Mouse (Mus musculus): ENCODE results near the gene Dennd5b.
"Not testable (repeated sequence)": the region's sequence is repeated elsewhere in the genome, so short reads cannot be mapped to it uniquely, and the experiment has no call there.

The Dennd5b gene

DNA sequence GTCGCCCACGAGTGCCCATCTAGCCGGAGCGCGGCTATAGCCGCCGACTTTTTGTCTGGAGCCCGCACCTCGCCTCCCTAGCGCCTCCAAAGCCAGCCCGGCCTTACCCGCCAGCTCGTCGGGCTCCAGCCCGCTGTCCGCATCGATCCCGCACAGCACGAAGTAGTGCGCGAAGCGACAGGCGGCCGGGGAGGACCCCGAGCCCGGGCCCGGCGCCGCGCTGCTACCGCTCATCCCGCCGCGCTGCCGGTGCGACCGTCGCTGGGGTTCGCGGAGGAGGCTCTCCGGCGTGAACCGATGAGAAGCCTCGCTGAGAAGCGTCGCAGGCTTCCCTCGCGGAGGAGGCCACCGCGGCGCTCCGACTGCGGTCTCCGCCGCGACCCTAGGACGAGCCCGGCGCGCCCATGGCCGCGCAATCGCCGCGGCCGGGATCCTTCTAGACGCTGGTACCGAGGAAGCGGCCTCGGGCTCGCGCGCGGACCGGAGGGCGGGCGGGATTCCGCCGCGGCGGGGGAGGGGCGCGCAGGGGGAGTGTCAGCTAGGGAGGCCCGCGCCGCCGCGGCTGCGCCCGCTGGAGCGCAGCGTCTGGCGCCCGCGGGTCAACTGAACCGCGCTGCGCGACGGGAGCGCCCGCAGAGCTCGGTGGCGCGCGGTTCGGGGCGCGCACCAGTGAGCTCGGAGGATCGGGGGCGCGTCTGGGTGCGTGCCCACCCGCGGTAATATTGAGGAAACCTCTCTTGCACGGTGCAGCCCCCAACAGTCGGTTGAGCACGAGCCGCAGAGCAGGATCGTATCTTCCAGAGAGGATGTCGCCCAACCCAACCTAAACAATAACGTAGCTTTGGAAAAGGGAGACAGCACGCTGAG lies at the start of gene Dennd5b:
Dennd5b (minus strand) TSS at position 605 of the 867 bp plus-strand sequence.
- DNase-seq (ENCODE audit: low spot score) = peak; percentile 71

GRCm38 (mm10) chr6:149148436-149149229 lies 47.2 kb upstream of the Dennd5b start:
- DNase-seq (ENCODE audit: low spot score) = no peak

DNA sequence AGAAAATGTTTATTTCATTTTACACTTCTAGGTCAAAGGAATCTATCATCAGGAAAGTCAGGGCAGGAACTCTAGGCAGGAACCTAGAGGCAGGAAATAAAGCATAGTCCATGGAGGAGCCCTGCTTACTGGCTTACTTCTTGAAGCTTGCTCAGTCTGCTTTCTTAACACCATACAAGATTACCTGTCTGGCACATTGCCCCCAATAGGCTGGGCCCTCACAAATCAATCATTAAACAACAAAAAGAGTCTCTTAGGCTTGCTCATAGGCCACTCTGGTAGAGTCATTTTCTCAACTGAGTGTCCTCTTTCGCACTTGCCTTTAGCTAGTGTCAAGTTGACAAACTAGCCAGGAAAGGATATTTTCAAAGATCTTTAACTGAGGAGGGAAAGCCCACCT lies 43.7 kb upstream of the Dennd5b start:
- DNase-seq (ENCODE audit: low spot score) = no peak

GRCm38 (mm10) chr6:149141393-149142173 lies 40.1 kb upstream of the Dennd5b start:
- peak; percentile 78 for DNase-seq (ENCODE audit: low spot score)

DNA sequence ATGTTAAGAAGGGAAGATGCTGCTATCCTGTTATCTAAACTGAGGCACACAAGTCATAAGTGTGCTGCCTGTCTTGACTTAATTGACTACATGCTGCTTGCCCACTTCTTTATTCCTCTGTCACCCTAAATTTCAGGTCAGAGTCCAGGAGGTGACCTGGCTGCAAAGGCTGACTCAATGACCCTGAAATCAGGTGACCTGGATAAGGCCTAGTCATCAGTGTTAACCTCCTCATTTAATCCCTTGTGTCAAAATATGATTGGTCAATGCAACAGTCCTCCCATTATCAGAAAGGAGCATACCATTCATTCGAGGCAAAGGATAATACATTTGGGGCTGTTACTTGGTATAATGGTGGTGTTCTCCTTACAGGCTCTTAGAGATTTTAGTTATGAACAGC lies 38.0 kb upstream of the Dennd5b start, which contains the start of gene Etfbkmt:
Etfbkmt (plus strand) TSS at position 379 of the 400 bp plus-strand sequence.
- DNase-seq (ENCODE audit: low spot score) = no peak

DNA sequence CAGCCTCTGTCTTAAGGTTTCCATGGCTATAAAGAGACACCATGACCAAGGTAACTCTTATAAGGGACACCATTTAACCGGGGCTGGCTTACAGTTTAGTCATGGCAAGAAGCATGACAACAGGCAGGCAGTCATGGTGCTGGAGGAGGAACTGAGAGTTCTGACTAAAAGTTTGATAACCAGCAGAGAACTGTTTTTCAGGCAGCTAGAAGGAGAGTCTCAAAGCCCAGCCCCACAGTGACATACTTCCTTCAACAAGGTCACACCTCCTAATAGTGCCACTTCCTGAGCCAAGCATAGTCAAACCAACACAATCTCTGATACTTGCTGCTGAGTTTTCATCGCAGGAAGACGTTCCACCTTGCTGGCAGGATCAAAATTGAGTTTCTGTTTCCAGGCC lies 37.5 kb upstream of the Dennd5b start:
- DNase-seq (ENCODE audit: low spot score) = no peak

DNA sequence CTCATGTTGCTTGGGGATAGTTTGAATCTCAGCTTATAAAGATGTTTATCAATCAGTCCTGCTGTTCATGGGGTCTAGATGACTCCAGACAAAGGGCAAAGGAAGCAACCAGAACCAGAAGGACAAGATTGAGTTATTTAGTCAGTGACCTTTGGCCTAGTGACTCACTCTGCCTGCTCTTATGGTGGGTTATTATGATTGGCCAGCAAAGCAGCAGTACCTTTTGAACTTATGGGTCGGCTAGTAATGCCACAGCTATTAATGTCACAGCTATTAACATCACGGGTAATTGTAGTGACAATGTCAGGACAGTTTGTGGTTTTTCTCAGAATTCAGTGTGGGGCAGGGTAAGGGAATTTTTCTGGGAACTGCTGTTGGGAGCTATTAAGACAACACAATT lies 36.5 kb upstream of the Dennd5b start:
- no peak for DNase-seq (ENCODE audit: low spot score)

DNA sequence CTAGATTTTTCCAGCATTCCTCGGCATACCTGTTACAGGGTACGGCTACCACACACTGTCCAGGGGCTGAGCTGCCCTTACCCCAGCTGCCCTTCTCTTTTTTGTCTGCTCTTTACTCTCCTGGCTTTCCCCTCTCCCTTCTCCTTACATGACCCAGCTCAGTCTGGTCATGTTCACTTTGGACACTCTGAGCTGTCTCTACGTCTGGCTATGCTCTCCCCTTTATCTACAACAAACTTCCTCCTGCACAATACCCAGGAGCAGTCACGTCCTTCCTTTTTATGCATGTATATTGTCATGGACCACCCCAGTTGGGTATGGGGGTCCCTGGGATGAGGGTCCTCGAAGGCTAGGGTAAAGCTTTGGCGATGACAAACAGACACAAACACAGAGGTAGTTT lies 34.2 kb upstream of the Dennd5b start:
- no peak for DNase-seq (ENCODE audit: low spot score)

DNA sequence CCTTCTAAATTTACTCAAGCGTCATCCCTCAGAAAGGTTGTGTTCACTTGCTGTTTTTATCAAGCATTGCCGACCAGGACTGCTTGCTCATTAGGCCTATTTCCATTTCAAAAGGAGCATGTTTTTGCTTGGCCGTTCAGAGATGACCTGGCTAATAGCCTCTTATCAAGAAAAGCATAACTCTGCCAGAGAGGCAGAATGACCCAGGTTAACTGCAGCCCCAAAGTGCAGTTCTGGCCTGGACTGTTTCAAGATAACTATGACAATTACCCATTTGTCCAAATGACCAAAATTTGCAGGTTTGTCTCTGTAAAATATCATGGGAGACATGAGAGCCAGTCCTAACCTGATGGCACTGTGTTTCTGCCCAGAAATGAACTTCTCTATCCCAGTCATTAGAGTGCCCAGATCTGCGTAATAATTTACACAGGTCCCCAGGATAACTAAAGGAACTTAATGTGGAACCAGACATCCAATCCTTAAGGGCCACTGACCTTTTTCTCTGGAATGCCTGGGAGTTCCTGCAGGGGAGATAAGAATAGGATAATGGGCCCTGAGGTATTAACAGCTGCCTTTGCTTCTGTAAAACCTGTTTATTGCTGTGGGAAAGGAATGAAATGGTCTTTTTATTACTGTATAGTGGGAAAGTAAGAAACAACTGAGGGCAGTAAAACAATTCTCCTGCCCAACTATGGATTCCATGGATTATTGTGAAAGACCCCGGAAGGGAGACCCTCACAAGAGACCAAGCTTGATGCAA lies 33.1 kb upstream of the Dennd5b start:
- DNase-seq (ENCODE audit: low spot score) = peak; percentile 47

DNA sequence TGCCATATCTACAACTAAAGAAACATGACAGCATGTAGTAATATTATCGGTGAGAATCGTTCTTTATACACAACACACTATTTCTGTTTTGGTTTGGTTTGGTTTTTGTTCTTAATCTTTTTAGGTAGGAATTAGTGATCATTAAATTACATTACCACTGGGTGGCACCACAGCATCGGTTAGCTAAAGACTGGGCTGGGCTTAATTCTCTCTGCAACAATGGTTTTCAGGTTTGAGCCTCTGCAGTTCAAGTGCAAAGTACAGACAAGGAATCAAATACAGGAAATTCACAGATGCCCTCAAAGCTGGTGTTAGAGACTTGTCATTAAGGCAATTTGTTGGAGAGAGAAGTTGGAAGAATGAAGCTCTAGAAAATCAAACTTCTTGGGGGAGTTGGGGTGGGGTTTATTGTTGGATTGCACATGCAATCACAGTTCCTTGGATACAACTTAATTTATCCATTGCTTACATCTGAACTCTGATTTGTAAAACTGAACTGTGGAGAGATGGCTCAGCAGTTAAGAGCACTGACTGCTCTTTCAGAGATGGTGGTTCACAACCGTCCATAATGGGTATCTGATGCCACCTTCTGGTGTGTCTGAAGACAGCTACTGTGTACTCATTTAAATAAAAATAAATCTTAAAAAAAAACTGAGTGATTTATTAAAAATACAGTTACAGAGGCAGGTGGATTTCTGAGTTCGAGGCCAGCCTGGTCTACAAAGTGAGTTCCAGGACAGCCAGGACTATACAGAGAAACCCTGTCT lies 31.0 kb upstream of the Dennd5b start:
- DNase-seq (ENCODE audit: low spot score) = no peak

- no peak for DNase-seq (ENCODE audit: low spot score)
Measured at GRCm38 (mm10) chr6:149131111-149131510, 29.6 kb upstream of the Dennd5b start.

DNA sequence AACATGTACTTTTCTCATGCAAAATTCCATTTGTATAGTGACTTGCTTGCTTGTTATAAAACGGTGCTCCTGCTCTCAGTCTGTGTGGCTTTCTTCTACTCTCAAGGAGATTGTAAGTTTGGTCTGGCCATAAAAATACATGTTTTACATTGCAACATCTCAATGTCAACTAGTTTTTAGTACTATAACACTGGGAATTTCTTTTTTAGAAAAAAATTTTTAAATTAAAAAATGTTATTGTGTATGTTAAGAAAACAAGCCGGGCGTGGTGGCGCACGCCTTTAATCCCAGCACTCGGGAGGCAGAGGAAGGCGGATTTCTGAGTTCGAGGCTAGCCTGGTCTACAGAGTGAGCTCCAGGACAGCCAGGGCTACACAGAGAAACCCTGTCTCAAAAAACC lies 28.4 kb upstream of the Dennd5b start, which contains the start of gene Gm10203:
Gm10203 (plus strand) TSS at position 301 of the 400 bp plus-strand sequence.
- DNase-seq (ENCODE audit: low spot score) = not testable (repeated sequence)

- DNase-seq (ENCODE audit: low spot score) = no peak
Measured at GRCm38 (mm10) chr6:149126675-149127074, 25.2 kb upstream of the Dennd5b start.

GRCm38 (mm10) chr6:149123042-149123441 lies 21.6 kb upstream of the Dennd5b start:
- DNase-seq (ENCODE audit: low spot score) = no peak

DNA sequence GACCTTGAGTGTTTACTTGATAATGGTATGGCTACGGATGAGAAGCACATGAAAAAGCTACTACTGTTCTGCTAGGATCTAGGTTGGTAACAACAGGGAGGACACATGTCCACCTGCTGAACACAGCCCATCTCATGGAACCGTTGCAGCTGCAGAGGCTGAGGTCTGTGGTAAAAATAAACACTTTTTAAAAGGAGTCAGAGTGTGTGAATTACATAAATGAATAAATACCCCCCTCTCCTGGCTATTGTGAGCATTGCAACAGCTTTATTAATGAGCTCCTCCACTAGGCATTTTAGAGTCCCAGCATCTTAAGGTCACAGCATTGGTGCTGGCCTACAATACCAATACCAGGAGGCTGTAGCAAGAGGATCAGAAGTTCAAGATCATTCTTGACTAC lies 18.4 kb upstream of the Dennd5b start:
- no peak for DNase-seq (ENCODE audit: low spot score)

GRCm38 (mm10) chr6:149118935-149119334 lies 17.5 kb upstream of the Dennd5b start:
- peak; percentile 6 for DNase-seq (ENCODE audit: low spot score)

DNA sequence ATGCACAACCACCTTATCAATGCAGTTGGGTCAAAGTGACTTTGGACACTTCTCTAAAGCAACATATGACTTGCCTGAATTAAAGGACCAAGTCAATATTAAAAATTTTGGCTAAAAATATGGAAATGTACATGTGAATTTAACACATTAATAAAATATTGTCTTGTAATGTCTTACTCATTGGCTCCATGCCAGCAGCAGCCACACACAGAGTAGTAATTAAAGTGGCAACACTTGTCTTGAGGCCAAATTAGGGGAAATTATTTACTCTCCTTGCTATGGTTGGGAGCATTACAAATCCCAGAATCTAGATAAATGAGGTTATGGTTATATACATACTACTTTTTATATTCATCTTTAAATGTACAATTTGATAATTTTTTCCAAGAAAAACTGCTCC lies 15.5 kb upstream of the Dennd5b start:
- DNase-seq (ENCODE audit: low spot score) = no peak

GRCm38 (mm10) chr6:149108909-149109308 lies 7.4 kb upstream of the Dennd5b start:
- DNase-seq (ENCODE audit: low spot score) = no peak

DNA sequence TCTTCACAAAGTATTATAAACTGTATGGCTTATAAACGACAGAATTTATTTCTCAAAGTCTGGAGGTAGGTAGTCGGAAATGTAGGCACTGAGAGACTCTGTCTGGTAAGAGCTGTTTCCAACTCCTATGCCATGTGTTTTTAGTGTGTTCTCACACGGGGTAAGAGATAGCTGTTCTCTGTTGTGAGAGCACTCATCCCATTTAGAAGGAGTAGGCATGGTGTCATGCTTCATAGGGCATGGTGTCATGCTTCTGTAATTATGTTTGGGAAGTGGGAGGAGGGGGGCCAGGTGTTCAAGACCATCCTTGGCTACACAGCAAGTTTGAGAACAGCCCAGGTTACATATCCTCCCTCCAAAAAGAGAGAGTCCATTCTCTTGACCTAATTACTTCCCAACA lies 6.1 kb upstream of the Dennd5b start:
- no peak for DNase-seq (ENCODE audit: low spot score)

DNA sequence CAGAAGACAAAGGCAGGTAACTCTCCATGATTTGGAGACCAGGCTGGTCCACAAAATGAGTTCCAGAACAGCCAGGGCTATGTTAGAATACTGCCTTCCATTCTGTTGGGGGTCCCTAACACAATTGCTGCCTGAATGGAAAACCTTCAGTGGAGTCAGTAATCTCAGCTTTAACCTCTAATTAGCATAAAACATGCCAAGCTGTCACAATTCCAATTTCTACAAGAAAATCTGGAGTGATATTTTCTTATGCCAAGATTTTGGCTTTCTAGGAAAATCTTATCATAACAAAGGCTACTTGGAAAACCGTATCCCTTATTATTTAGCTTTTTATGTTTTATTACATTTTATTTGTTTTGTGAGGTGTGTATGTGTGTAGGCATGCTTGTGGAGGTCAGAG lies 2.0 kb upstream of the Dennd5b start:
- DNase-seq (ENCODE audit: low spot score) = no peak

GRCm38 (mm10) chr6:149101943-149102243 lies 413 bp upstream of the Dennd5b start:
- DNase-seq (ENCODE audit: low spot score) = no peak

Data from ovary, adult 18-20 months (tissue).